Mouse (Mus musculus) gastrocnemius, postnatal 25 days (tissue): ENCODE measurements at regions not wholly inside any gene's neighbourhood (a gene's known extent, or its start where the extent isn't known, plus 50 kb on each side); places are given as distances from the start of the nearest gene placed in this dataset.

Experiments
- DNase-seq: peaks from one replicate; pipeline ENCODE4 v3.0.0; 2022

- no peak for DNase-seq
These were observed 69.3 kb downstream of the Kctd15 start for GRCm38 (mm10) chr7:34587239-34587638.

GRCm38 (mm10) chr7:34585312-34585865 is 71.1 kb downstream of the Kctd15 start:
- no peak for DNase-seq

- DNase-seq = no peak
These were observed 71.7 kb downstream of the Kctd15 start for GRCm38 (mm10) chr7:34584870-34585269.

GRCm38 (mm10) chr7:34580866-34581265 is 75.7 kb downstream of the Kctd15 start:
- DNase-seq = no peak

- DNase-seq = no peak
These were observed 85.2 kb downstream of the Kctd15 start for GRCm38 (mm10) chr7:34571295-34571694.

GRCm38 (mm10) chr7:34570114-34571065 is 86.1 kb downstream of the Kctd15 start:
- peak; percentile 72 for DNase-seq

GRCm38 (mm10) chr7:34569747-34570113 is 86.8 kb downstream of the Kctd15 start:
- no peak for DNase-seq

- DNase-seq = no peak
These were observed 89.0 kb downstream of the Kctd15 start for GRCm38 (mm10) chr7:34567575-34567974.

- DNase-seq = no peak
These were observed 94.4 kb downstream of the Kctd15 start for GRCm38 (mm10) chr7:34562160-34562559.

GRCm38 (mm10) chr7:34558615-34559343 is 97.8 kb downstream of the Kctd15 start:
- DNase-seq = no peak

GRCm38 (mm10) chr7:34555196-34555595 is 101.3 kb downstream of the Kctd15 start:
- DNase-seq = no peak

GRCm38 (mm10) chr7:34546609-34547316 is 109.8 kb downstream of the Kctd15 start:
- no peak for DNase-seq

- DNase-seq = no peak
These were observed 110.6 kb downstream of the Kctd15 start for GRCm38 (mm10) chr7:34545906-34546305.

GRCm38 (mm10) chr7:34541906-34542305 is 114.6 kb downstream of the Kctd15 start:
- no peak for DNase-seq

- DNase-seq = no peak
These were observed 115.5 kb downstream of the Kctd15 start for GRCm38 (mm10) chr7:34541000-34541399.

- DNase-seq = no peak
These were observed 116.7 kb downstream of the Kctd15 start for GRCm38 (mm10) chr7:34539856-34540255.

GRCm38 (mm10) chr7:34538310-34539055 is 118.0 kb downstream of the Kctd15 start:
- no peak for DNase-seq

- DNase-seq = no peak
These were observed 119.4 kb downstream of the Kctd15 start for GRCm38 (mm10) chr7:34537122-34537521.

- DNase-seq = no peak
These were observed 122.3 kb downstream of the Kctd15 start for GRCm38 (mm10) chr7:34534241-34534640.

GRCm38 (mm10) chr7:34531639-34532038 is 124.9 kb downstream of the Kctd15 start:
- no peak for DNase-seq

GRCm38 (mm10) chr7:34507858-34508257 is 114.7 kb upstream of the Lsm14a start:
- DNase-seq = no peak

GRCm38 (mm10) chr7:34506816-34507215 is 113.7 kb upstream of the Lsm14a start:
- no peak for DNase-seq
